Comparison of ENCODE assay signal across 17 mouse cellular contexts in the genomic region with DNA sequence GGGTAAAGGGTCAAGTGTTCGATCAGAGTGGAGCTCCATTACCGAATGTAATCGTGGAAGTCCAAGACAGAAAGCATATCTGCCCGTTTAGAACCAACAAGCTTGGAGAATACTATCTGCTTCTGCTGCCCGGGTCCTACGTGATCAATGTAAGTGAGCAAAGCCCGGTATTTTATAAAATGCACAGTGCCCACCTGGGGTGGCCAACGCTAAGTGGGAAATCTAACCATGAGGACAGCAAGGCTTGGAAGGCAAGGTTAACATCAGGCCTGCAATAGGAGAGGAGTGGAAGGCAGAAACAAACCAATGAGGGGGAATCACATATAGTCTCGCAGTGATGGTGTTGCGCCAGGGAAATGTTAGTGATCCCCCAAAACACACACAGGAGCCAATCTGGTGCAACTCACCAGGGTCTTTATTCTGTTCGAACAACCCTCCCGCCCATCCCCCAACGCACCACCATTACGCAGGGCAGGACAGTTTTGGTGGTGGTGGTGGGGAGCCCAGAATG.
"Had no signal": no experiment of that assay in that cellular context is flagged by ENCODE, and none has a peak within 500 bp of the region (broad histone marks: within the 10 kb centered on the region; RNA-seq: fewer than 3 reads in every experiment).

No protein-coding gene starts in this region.

- DNase-seq: retina, postnatal 1 day; right cerebral cortex, adult 18-20 months; right cerebral cortex, postnatal 14 days; right cerebral cortex, postnatal 25 days; right cerebral cortex, postnatal 4 days; spleen, adult 18-20 months; thymus, adult 18-20 months; thymus, adult 2 months; thymus, postnatal 14 days; thymus, postnatal 25 days; thymus, postnatal 36 days; thymus, postnatal 4 days had no signal

- H3K9me3 ChIP-seq: neural tube, embryonic 12.5 days; neural tube, embryonic 13.5 days; neural tube, embryonic 15.5 days; stomach, embryonic 15.5 days had no signal

- H3K27me3 ChIP-seq: neural tube, embryonic 12.5 days; neural tube, embryonic 13.5 days; neural tube, embryonic 15.5 days; stomach, embryonic 15.5 days had no signal

- H3K4me3 ChIP-seq: neural tube, embryonic 12.5 days; neural tube, embryonic 13.5 days; neural tube, embryonic 15.5 days; stomach, embryonic 15.5 days had no signal

- H3K36me3 ChIP-seq: neural tube, embryonic 12.5 days; neural tube, embryonic 13.5 days; neural tube, embryonic 15.5 days had no signal

- H3K9ac ChIP-seq: neural tube, embryonic 12.5 days; neural tube, embryonic 13.5 days; neural tube, embryonic 15.5 days; stomach, embryonic 15.5 days had no signal

- H3K4me2 ChIP-seq: neural tube, embryonic 12.5 days; neural tube, embryonic 13.5 days; neural tube, embryonic 15.5 days; stomach, embryonic 15.5 days had no signal

- H3K27ac ChIP-seq: neural tube, embryonic 12.5 days; neural tube, embryonic 13.5 days; neural tube, embryonic 15.5 days; stomach, embryonic 15.5 days; stomach, postnatal 0 days had no signal

- H3K4me1 ChIP-seq: neural tube, embryonic 12.5 days had no signal
